Mouse (Mus musculus): Measurements from ENCODE around the gene Lbr.

GRCm38 (mm10) chr1:181789952-181790351 is 52.9 kb downstream of the Lbr start:
- TF ChIP-seq CTCF (IDR thresholded peaks at IDR 0.05; ENCODE audit: low read depth, low read length) (no peak), POLR2A (IDR thresholded peaks at IDR 0.05; ENCODE audit: extremely low read depth, insufficient read depth, low read length) (no peak)

Data from liver, adult 2 months (tissue).